Mouse (Mus musculus) C2C12 (cell line): ENCODE data around the gene Ep400.

Source experiments
- CTCF ChIP-seq: IDR thresholded peaks from one replicate; pipeline ENCODE4 v1.5.1; 2011; ENCODE audit not compliant: control insufficient read depth, insufficient read depth, insufficient read length
- MAX ChIP-seq: IDR thresholded peaks from one replicate; pipeline ENCODE4 v1.6.1; 2011; ENCODE audit warnings: mild to moderate bottlenecking, control low read depth
- USF1 ChIP-seq: IDR thresholded peaks from one replicate; pipeline ENCODE4 v1.6.1; 2011; ENCODE audit warnings: low read depth, mild to moderate bottlenecking, control low read depth, moderate library complexity

DNA sequence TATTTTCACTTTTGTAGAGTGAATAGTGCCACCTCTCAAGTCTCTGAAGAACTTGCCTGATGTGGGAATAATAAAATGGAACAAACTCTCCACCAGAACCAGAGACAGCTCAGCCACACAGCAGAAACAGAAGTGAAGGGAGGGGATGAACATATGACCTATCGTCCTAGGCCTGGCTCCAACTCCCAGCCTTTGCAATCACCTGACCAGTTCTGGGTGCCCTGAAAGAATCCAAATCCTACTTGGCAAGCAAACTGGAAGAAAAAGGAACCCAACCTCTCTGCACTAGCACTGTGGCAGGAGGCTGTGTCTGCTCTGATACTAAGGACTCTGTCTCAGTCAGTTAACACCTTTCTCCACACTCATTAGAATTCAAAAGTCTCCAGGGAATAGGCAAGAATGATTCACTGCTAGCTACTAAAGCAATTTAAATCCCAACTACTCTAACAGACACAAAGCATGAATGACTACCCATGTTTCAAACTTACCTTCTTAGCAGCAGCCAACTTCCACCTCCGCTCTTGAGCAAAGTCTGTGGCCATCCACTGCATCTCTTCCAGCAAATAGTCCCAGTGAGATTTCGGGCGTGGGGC, 37.2 kb downstream of the Ep400 start:
- TF ChIP-seq CTCF (no peak), MAX (no peak), USF1 (no peak)
